Mouse (Mus musculus): Measurements from ENCODE around the gene Cyth1. TPM values are rescaled to one million over a fixed set of nuclear protein-coding genes. Genes with fewer than 3 reads are reported as not detected.

The Cyth1 gene
- polyA plus RNA-seq, 1 experiment from 2014 or later: 13.8 TPM

- peaks cover 33% of the 10 kb centered on the region for H3K36me3 ChIP-seq
- H3K4me1 ChIP-seq: 0 out of 2 replicates have a peak, but pooled peaks cover 5% of the 10 kb centered on the region
- no peak for ATAC-seq (ENCODE audit: insufficient read depth, low FRiP score, low read depth)
- no peak overlapping the region for H3K4me2 ChIP-seq
- H3K4me3 ChIP-seq (replicated peaks): no peak overlapping the region
- no peaks in the 10 kb centered on the region for H3K27me3 ChIP-seq (replicated peaks)
- H3K27ac ChIP-seq: no peak overlapping the region
- H3K9ac ChIP-seq: no peak overlapping the region
- no peaks in the 10 kb centered on the region for H3K9me3 ChIP-seq
- WGBS: 94% methylated on average over 4 of the region's 4 CpGs
Measured at GRCm38 (mm10) chr11:118182353-118182752, 66.0 kb downstream of the Cyth1 start.

- H3K27ac ChIP-seq: no peak overlapping the region
- no peak overlapping the region for H3K9ac ChIP-seq
- peaks cover 33% of the 10 kb centered on the region for H3K36me3 ChIP-seq
- H3K27me3 ChIP-seq (replicated peaks): no peaks in the 10 kb centered on the region
- ATAC-seq (ENCODE audit: insufficient read depth, low FRiP score, low read depth): no peak
- H3K4me3 ChIP-seq (replicated peaks): no peak overlapping the region
- H3K4me2 ChIP-seq: no peak overlapping the region
- H3K9me3 ChIP-seq: no peaks in the 10 kb centered on the region
- WGBS: 78% methylated on average over 7 of the region's 7 CpGs
- no peaks in the 10 kb centered on the region for H3K4me1 ChIP-seq
Measured at GRCm38 (mm10) chr11:118180199-118180598, 68.2 kb downstream of the Cyth1 start.

GRCm38 (mm10) chr11:118178236-118178635 lies 70.2 kb downstream of the Cyth1 start:
- Histone ChIP-seq H3K27me3 (replicated peaks) (no peaks in the 10 kb centered on the region), H3K4me2 (no peak overlapping the region), H3K27ac (no peak overlapping the region), H3K36me3 (peaks cover 28% of the 10 kb centered on the region), H3K9ac (no peak overlapping the region), H3K4me3 (replicated peaks) (no peak overlapping the region), H3K4me1 (no peaks in the 10 kb centered on the region), H3K9me3 (no peaks in the 10 kb centered on the region)
- ATAC-seq (ENCODE audit: insufficient read depth, low FRiP score, low read depth): no peak
- 88% methylated on average over 5 of the region's 5 CpGs for WGBS

- Histone ChIP-seq H3K36me3 (peaks cover 8% of the 10 kb centered on the region; the same call in 1 of the 2 replicates), H3K4me2 (no peak overlapping the region), H3K9me3 (no peaks in the 10 kb centered on the region), H3K9ac (no peak overlapping the region), H3K4me3 (replicated peaks) (no peak overlapping the region), H3K4me1 (no peaks in the 10 kb centered on the region), H3K27me3 (replicated peaks) (no peaks in the 10 kb centered on the region), H3K27ac (no peak overlapping the region)
- 70% methylated on average over 7 of the region's 7 CpGs for WGBS
- peak; percentile 43; the same call in 1 of the 2 replicates for ATAC-seq (ENCODE audit: insufficient read depth, low FRiP score, low read depth)
Measured at GRCm38 (mm10) chr11:118174752-118175151, 73.6 kb downstream of the Cyth1 start.

- 80% methylated on average over 5 of the region's 5 CpGs for WGBS
Measured at GRCm38 (mm10) chr11:118172768-118173167, 75.6 kb downstream of the Cyth1 start.

GRCm38 (mm10) chr11:118170333-118170732 lies 78.1 kb downstream of the Cyth1 start:
- no peaks in the 10 kb centered on the region for H3K27me3 ChIP-seq (replicated peaks)
- WGBS: 82% methylated on average over 5 of the region's 5 CpGs
- ATAC-seq (ENCODE audit: insufficient read depth, low FRiP score, low read depth): no peak
- no peaks in the 10 kb centered on the region for H3K9me3 ChIP-seq
- H3K4me1 ChIP-seq: peaks cover 8% of the 10 kb centered on the region
- no peak overlapping the region for H3K27ac ChIP-seq
- H3K4me3 ChIP-seq (replicated peaks): no peak overlapping the region
- H3K4me2 ChIP-seq: no peak overlapping the region
- 0 out of 2 replicates have a peak, but pooled peaks cover 2% of the 10 kb centered on the region for H3K36me3 ChIP-seq
- H3K9ac ChIP-seq: no peak overlapping the region

More at GRCm38 (mm10) chr11:118172768-118173167, 75.6 kb downstream of the Cyth1 start:
- Histone ChIP-seq H3K4me1 (no peaks in the 10 kb centered on the region), H3K9me3 (no peaks in the 10 kb centered on the region), H3K27me3 (replicated peaks) (no peaks in the 10 kb centered on the region), H3K4me2 (no peak overlapping the region), H3K9ac (no peak overlapping the region), H3K4me3 (replicated peaks) (no peak overlapping the region), H3K27ac (no peak overlapping the region), H3K36me3 (0 out of 2 replicates have a peak, but pooled peaks cover 4% of the 10 kb centered on the region)
- no peak for ATAC-seq (ENCODE audit: insufficient read depth, low FRiP score, low read depth)

GRCm38 (mm10) chr11:118168714-118169113 lies 79.7 kb downstream of the Cyth1 start:
- no peak for ATAC-seq (ENCODE audit: insufficient read depth, low FRiP score, low read depth)
- 79% methylated on average over 9 of the region's 9 CpGs for WGBS
- H3K4me1 ChIP-seq: peaks cover 10% of the 10 kb centered on the region
- H3K4me3 ChIP-seq (replicated peaks): no peak overlapping the region
- no peaks in the 10 kb centered on the region for H3K9me3 ChIP-seq
- H3K4me2 ChIP-seq: no peak overlapping the region
- no peak overlapping the region for H3K27ac ChIP-seq
- H3K27me3 ChIP-seq (replicated peaks): no peaks in the 10 kb centered on the region
- H3K36me3 ChIP-seq: peaks cover 7% of the 10 kb centered on the region; the same call in 1 of the 2 replicates
- no peak overlapping the region for H3K9ac ChIP-seq

- ATAC-seq (ENCODE audit: insufficient read depth, low FRiP score, low read depth): no peak
- H3K4me2 ChIP-seq: no peak overlapping the region
Measured at GRCm38 (mm10) chr11:118166626-118167025, 81.8 kb downstream of the Cyth1 start.

GRCm38 (mm10) chr11:118165681-118166080 lies 82.7 kb downstream of the Cyth1 start:
- no peaks in the 10 kb centered on the region for H3K9me3 ChIP-seq
- H3K9ac ChIP-seq: no peak overlapping the region
- peaks cover 7% of the 10 kb centered on the region; the same call in 1 of the 2 replicates for H3K36me3 ChIP-seq
- H3K4me1 ChIP-seq: peaks cover 10% of the 10 kb centered on the region
- no peak overlapping the region for H3K4me2 ChIP-seq
- no peaks in the 10 kb centered on the region for H3K27me3 ChIP-seq (replicated peaks)
- no peak overlapping the region for H3K4me3 ChIP-seq (replicated peaks)
- WGBS: 49% methylated on average over 11 of the region's 11 CpGs
- 0 out of 2 replicates have a peak, but pooled peaks have one; percentile 13 for ATAC-seq (ENCODE audit: insufficient read depth, low FRiP score, low read depth)
- peak overlapping the region; percentile 72 for H3K27ac ChIP-seq

More at GRCm38 (mm10) chr11:118166626-118167025, 81.8 kb downstream of the Cyth1 start:
- H3K36me3 ChIP-seq: peaks cover 7% of the 10 kb centered on the region; the same call in 1 of the 2 replicates
- no peak overlapping the region for H3K4me3 ChIP-seq (replicated peaks)
- H3K4me1 ChIP-seq: peaks cover 10% of the 10 kb centered on the region
- WGBS: 81% methylated on average over 5 of the region's 5 CpGs
- H3K27me3 ChIP-seq (replicated peaks): no peaks in the 10 kb centered on the region
- H3K9me3 ChIP-seq: no peaks in the 10 kb centered on the region
- 0 out of 2 replicates have a peak overlapping the region, but pooled peaks have one; percentile 72 for H3K27ac ChIP-seq
- no peak overlapping the region for H3K9ac ChIP-seq

GRCm38 (mm10) chr11:118164566-118164965 lies 83.8 kb downstream of the Cyth1 start:
- no peak overlapping the region for H3K4me3 ChIP-seq (replicated peaks)
- 75% methylated on average over 8 of the region's 8 CpGs for WGBS
- peaks cover 10% of the 10 kb centered on the region for H3K4me1 ChIP-seq
- peaks cover 7% of the 10 kb centered on the region; the same call in 1 of the 2 replicates for H3K36me3 ChIP-seq
- no peak for ATAC-seq (ENCODE audit: insufficient read depth, low FRiP score, low read depth)
- no peak overlapping the region for H3K27ac ChIP-seq
- no peaks in the 10 kb centered on the region for H3K27me3 ChIP-seq (replicated peaks)
- H3K9me3 ChIP-seq: no peaks in the 10 kb centered on the region
- H3K9ac ChIP-seq: no peak overlapping the region
- H3K4me2 ChIP-seq: no peak overlapping the region

GRCm38 (mm10) chr11:118162245-118162644 lies 86.1 kb downstream of the Cyth1 start:
- Histone ChIP-seq H3K27ac (no peak overlapping the region), H3K4me3 (replicated peaks) (no peak overlapping the region), H3K27me3 (replicated peaks) (no peaks in the 10 kb centered on the region), H3K4me1 (peaks cover 10% of the 10 kb centered on the region), H3K9ac (no peak overlapping the region), H3K36me3 (peaks cover 4% of the 10 kb centered on the region; the same call in 1 of the 2 replicates), H3K9me3 (no peaks in the 10 kb centered on the region), H3K4me2 (no peak overlapping the region)
- WGBS: 62% methylated on average over 10 of the region's 10 CpGs
- ATAC-seq (ENCODE audit: insufficient read depth, low FRiP score, low read depth): no peak

- Histone ChIP-seq H3K9ac (no peak overlapping the region), H3K36me3 (peaks cover 4% of the 10 kb centered on the region; the same call in 1 of the 2 replicates), H3K27me3 (replicated peaks) (no peaks in the 10 kb centered on the region), H3K4me1 (peaks cover 9% of the 10 kb centered on the region), H3K4me3 (replicated peaks) (no peak overlapping the region), H3K27ac (no peak overlapping the region), H3K4me2 (no peak overlapping the region), H3K9me3 (no peaks in the 10 kb centered on the region)
- WGBS: 58% methylated on average over 6 of the region's 6 CpGs
- ATAC-seq (ENCODE audit: insufficient read depth, low FRiP score, low read depth): no peak
Measured at GRCm38 (mm10) chr11:118161240-118161639, 87.2 kb downstream of the Cyth1 start.

Data from stomach, embryonic 15.5 days (tissue).